Comparison of ENCODE assay signal across 22 mouse cellular contexts in the genomic region with DNA sequence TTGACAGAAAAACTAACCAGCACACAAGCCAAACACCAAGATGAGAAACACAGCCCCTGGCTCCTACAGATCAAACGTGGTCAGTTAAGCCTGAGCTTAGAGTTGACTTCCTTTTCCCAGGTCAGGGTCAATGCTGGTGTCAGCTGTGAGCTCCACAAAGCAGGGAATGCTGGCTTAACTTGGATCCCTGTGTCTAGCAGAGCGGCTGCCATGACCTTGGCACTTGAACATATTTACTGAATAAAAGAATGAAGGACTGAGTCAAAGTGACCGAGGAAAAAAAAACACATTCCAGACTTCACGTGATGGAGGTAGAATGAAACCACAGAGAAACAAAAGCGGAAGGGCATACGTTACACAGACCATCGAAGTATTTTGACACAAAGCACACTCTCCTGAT.
DNase-seq lines count a peak whose midpoint lies in the region.
"Had no signal": no experiment of that assay in that cellular context is flagged by ENCODE, and none has a peak within 500 bp of the region (broad histone marks: within the 10 kb centered on the region; RNA-seq: fewer than 3 reads in every experiment).

No protein-coding gene starts in this region.

- WGBS in heart, embryonic 10.5 days, result 76% methylated on average over 7 of the region's 7 CpGs

- DNase-seq in adrenal gland, adult (ENCODE audit: inconsistent age in 2 of 2, low spot score in 1 of 2), result peak; percentile 24 to 62
- DNase-seq in adrenal gland, postnatal 4 days (ENCODE audit: low spot score in 2 of 2), result no peak
- peak; percentile 7 for DNase-seq in adrenal gland, postnatal 25 days
- no peak for DNase-seq in adrenal gland, postnatal 14 days
- DNase-seq in ovary, postnatal 36 days (ENCODE audit: low spot score), result peak; percentile 25
- DNase-seq in ovary, postnatal 10 days (ENCODE audit: low spot score), result no peak
- DNase-seq in left cerebral cortex, adult 9 months (ENCODE audit: low spot score in 2 of 2), result no peak
- no peak for DNase-seq in heart, embryonic 10.5 days (ENCODE audit: low spot score)
- DNase-seq: cerebellum, adult 18-20 months; cerebellum, adult 9-10 months; cerebellum, postnatal 14 days; gastrocnemius, adult 2 months; gastrocnemius, postnatal 14 days; heart, adult 18-20 months; heart, postnatal 14 days; heart, postnatal 4 days had no signal

- H3K27me3 ChIP-seq in heart, embryonic 10.5 days (ENCODE audit: insufficient read depth, poor library complexity, severe bottlenecking), result no peaks in the 10 kb centered on the region
- H3K27me3 ChIP-seq: forebrain, embryonic 13.5 days; heart, embryonic 13.5 days; Patski had no signal

- H3K4me3 ChIP-seq in heart, embryonic 10.5 days, result no peak overlapping the region
- H3K4me3 ChIP-seq: forebrain, embryonic 10.5 days; forebrain, embryonic 13.5 days; gastrocnemius, adult 2 months; heart, embryonic 13.5 days had no signal

- H3K9me3 ChIP-seq in heart, embryonic 10.5 days, result no peaks in the 10 kb centered on the region
- H3K9me3 ChIP-seq: forebrain, embryonic 13.5 days had no signal

- no peak overlapping the region for H3K27ac ChIP-seq in heart, embryonic 10.5 days
- H3K27ac ChIP-seq: forebrain, embryonic 10.5 days; forebrain, embryonic 13.5 days; gastrocnemius, adult 2 months; heart, embryonic 13.5 days; hindbrain, embryonic 14.5 days; hindbrain, postnatal 0 days had no signal

- no peaks in the 10 kb centered on the region for H3K36me3 ChIP-seq in heart, embryonic 10.5 days
- H3K36me3 ChIP-seq: forebrain, embryonic 10.5 days; heart, embryonic 13.5 days had no signal

- no peaks in the 10 kb centered on the region for H3K4me1 ChIP-seq in heart, embryonic 10.5 days
- H3K4me1 ChIP-seq: forebrain, embryonic 10.5 days; heart, embryonic 13.5 days had no signal

Comparison
In these comparisons a context has a peak if more than half of its experiments do, and no peak if none do; other contexts are left out.
1. DNase-seq: peak in adrenal gland, adult (2 of 2), adrenal gland, postnatal 25 days (single experiment) and ovary, postnatal 36 days (single experiment); none in adrenal gland, postnatal 4 days (0 of 2), adrenal gland, postnatal 14 days (single experiment), ovary, postnatal 10 days (single experiment), left cerebral cortex, adult 9 months (0 of 2) and heart, embryonic 10.5 days (single experiment).